Mouse (Mus musculus): ENCODE results near the gene Slc16a12. TPM values are rescaled to one million over a fixed set of nuclear protein-coding genes. Genes with fewer than 3 reads are reported as not detected.

The Slc16a12 gene
- total and polyA plus RNA-seq, 2 experiments from 2014 or later, result 2.0 to 2.7 TPM

GRCm38 (mm10) chr19:34624663-34625062 is 122.4 kb downstream of the Slc16a12 start:
- Histone ChIP-seq H3K9me3 (ENCODE audit: low read length) (no peaks in the 10 kb centered on the region), H3K27me3 (ENCODE audit: insufficient read depth, low read length) (no peaks in the 10 kb centered on the region), H3K27ac (ENCODE audit: low read depth, low read length) (no peak overlapping the region), H3K4me3 (ENCODE audit: low read depth, low read length) (no peak overlapping the region), H3K9ac (replicated peaks; ENCODE audit: low read length, poor library complexity, severe bottlenecking) (no peak overlapping the region), H3K4me2 (ENCODE audit: low read depth, low read length, poor library complexity, severe bottlenecking) (no peak overlapping the region), H3K4me1 (ENCODE audit: insufficient read depth, low read length) (no peaks in the 10 kb centered on the region), H3K36me3 (ENCODE audit: insufficient read depth, low read length) (no peaks in the 10 kb centered on the region)
- 86% methylated on average over 4 of the region's 4 CpGs for WGBS
- TF ChIP-seq CTCF (IDR thresholded peaks at IDR 0.05), result no peak
- no peak for DNase-seq (ENCODE audit: low spot score)
- ATAC-seq (ENCODE audit: low FRiP score), result no peak

GRCm38 (mm10) chr19:34623781-34624180 is 123.3 kb downstream of the Slc16a12 start:
- Histone ChIP-seq H3K4me2 (ENCODE audit: low read depth, low read length, poor library complexity, severe bottlenecking) (no peak overlapping the region), H3K9ac (replicated peaks; ENCODE audit: low read length, poor library complexity, severe bottlenecking) (no peak overlapping the region), H3K9me3 (ENCODE audit: low read length) (no peaks in the 10 kb centered on the region), H3K4me3 (ENCODE audit: low read depth, low read length) (no peak overlapping the region), H3K27me3 (ENCODE audit: insufficient read depth, low read length) (no peaks in the 10 kb centered on the region), H3K27ac (ENCODE audit: low read depth, low read length) (no peak overlapping the region), H3K36me3 (ENCODE audit: insufficient read depth, low read length) (no peaks in the 10 kb centered on the region), H3K4me1 (ENCODE audit: insufficient read depth, low read length) (no peaks in the 10 kb centered on the region)
- no peak for TF ChIP-seq CTCF (IDR thresholded peaks at IDR 0.05)
- no peak for DNase-seq (ENCODE audit: low spot score)
- ATAC-seq (ENCODE audit: low FRiP score), result no peak
- 97% methylated on average over 6 of the region's 6 CpGs for WGBS

GRCm38 (mm10) chr19:34620871-34621270 is 126.2 kb downstream of the Slc16a12 start:
- ATAC-seq (ENCODE audit: low FRiP score) (no peak), DNase-seq (ENCODE audit: low spot score) (no peak)
- WGBS, result 92% methylated on average over 5 of the region's 5 CpGs
- no peaks in the 10 kb centered on the region for H3K36me3 ChIP-seq (ENCODE audit: insufficient read depth, low read length)
- no peak for TF ChIP-seq CTCF (IDR thresholded peaks at IDR 0.05)
- H3K9ac ChIP-seq (replicated peaks; ENCODE audit: low read length, poor library complexity, severe bottlenecking), result no peak overlapping the region
- H3K9me3 ChIP-seq (ENCODE audit: low read length), result no peaks in the 10 kb centered on the region
- H3K4me2 ChIP-seq (ENCODE audit: low read depth, low read length, poor library complexity, severe bottlenecking), result no peak overlapping the region
- no peaks in the 10 kb centered on the region for H3K4me1 ChIP-seq (ENCODE audit: insufficient read depth, low read length)
- H3K4me3 ChIP-seq (ENCODE audit: low read depth, low read length), result no peak overlapping the region
- no peak overlapping the region for H3K27ac ChIP-seq (ENCODE audit: low read depth, low read length)
- H3K27me3 ChIP-seq (ENCODE audit: insufficient read depth, low read length), result no peaks in the 10 kb centered on the region

Small RNA genes lying within 50 kb of the gene (microRNA-seq; reads per million reads assigned to microRNA genes)
- gene Gm27476 (ENCODE audit: borderline number of aligned reads), result not detected

Other genes starting within 250 kb of the Slc16a12 start
- 24.5 and 26.7 TPM in 2 replicates for gene Lipa, start 219.8 kb downstream of the Slc16a12 start, total RNA-seq (2014; rRNA removed)
- gene Lipa, start 219.8 kb downstream of the Slc16a12 start, polyA plus RNA-seq (2015; fragmentation: Nextera tagmentation; extraction: Ambion mirVana), result 19.0 and 19.3 TPM in 2 replicates
- gene Ifit2, start 196.6 kb downstream of the Slc16a12 start, total RNA-seq (2014; rRNA removed), result 11.1 and 11.5 TPM in 2 replicates
- gene Ifit2, start 196.6 kb downstream of the Slc16a12 start, polyA plus RNA-seq (2015; fragmentation: Nextera tagmentation; extraction: Ambion mirVana), result 8.2 and 9.0 TPM in 2 replicates
- gene Ifit3, start 163.8 kb downstream of the Slc16a12 start, total RNA-seq (2014; rRNA removed), result 0.82 and 2.7 TPM in 2 replicates
- 2.9 and 3.2 TPM in 2 replicates for gene Ifit3, start 163.8 kb downstream of the Slc16a12 start, polyA plus RNA-seq (2015; fragmentation: Nextera tagmentation; extraction: Ambion mirVana)
- gene Ifit1bl1, start 145.3 kb downstream of the Slc16a12 start, total RNA-seq (2014; rRNA removed), result 1.4 and 1.9 TPM in 2 replicates
- gene Ifit1bl1, start 145.3 kb downstream of the Slc16a12 start, polyA plus RNA-seq (2015; fragmentation: Nextera tagmentation; extraction: Ambion mirVana), result 1.4 and 1.5 TPM in 2 replicates
- gene Ifit3b, start 139.3 kb downstream of the Slc16a12 start, total RNA-seq (2014; rRNA removed), result 0.49 and 0.57 TPM in 2 replicates
- gene Ifit3b, start 139.3 kb downstream of the Slc16a12 start, polyA plus RNA-seq (2015; fragmentation: Nextera tagmentation; extraction: Ambion mirVana), result 0.58 and 1.2 TPM in 2 replicates
- 0.14 and 0.38 TPM in 2 replicates for gene Ifit1bl2, start 106.5 kb downstream of the Slc16a12 start, total RNA-seq (2014; rRNA removed)
- gene Ifit1bl2, start 106.5 kb downstream of the Slc16a12 start, polyA plus RNA-seq (2015; fragmentation: Nextera tagmentation; extraction: Ambion mirVana), result 0.07 and 0.17 TPM in 2 replicates
- gene Ifit1, start 106.4 kb downstream of the Slc16a12 start, total RNA-seq (2014; rRNA removed), result 2.6 and 3.7 TPM in 2 replicates
- gene Ifit1, start 106.4 kb downstream of the Slc16a12 start, polyA plus RNA-seq (2015; fragmentation: Nextera tagmentation; extraction: Ambion mirVana), result 1.0 and 1.2 TPM in 2 replicates
- gene Pank1, start 132.2 kb upstream of the Slc16a12 start, total RNA-seq (2014; rRNA removed), result 13.9 and 15.8 TPM in 2 replicates
- 6.5 and 6.6 TPM in 2 replicates for gene Pank1, start 132.2 kb upstream of the Slc16a12 start, polyA plus RNA-seq (2015; fragmentation: Nextera tagmentation; extraction: Ambion mirVana)
- 0.94 and 11.3 TPM in 2 replicates for gene Kif20b, start 175.1 kb upstream of the Slc16a12 start, total RNA-seq (2014; rRNA removed)
- gene Kif20b, start 175.1 kb upstream of the Slc16a12 start, polyA plus RNA-seq (2015; fragmentation: Nextera tagmentation; extraction: Ambion mirVana), result 3.4 and 3.9 TPM in 2 replicates

Measured in midbrain, postnatal 0 days (tissue).